Mouse (Mus musculus): ENCODE measurements around the gene Zfp472.

Zfp472 gene

DNA sequence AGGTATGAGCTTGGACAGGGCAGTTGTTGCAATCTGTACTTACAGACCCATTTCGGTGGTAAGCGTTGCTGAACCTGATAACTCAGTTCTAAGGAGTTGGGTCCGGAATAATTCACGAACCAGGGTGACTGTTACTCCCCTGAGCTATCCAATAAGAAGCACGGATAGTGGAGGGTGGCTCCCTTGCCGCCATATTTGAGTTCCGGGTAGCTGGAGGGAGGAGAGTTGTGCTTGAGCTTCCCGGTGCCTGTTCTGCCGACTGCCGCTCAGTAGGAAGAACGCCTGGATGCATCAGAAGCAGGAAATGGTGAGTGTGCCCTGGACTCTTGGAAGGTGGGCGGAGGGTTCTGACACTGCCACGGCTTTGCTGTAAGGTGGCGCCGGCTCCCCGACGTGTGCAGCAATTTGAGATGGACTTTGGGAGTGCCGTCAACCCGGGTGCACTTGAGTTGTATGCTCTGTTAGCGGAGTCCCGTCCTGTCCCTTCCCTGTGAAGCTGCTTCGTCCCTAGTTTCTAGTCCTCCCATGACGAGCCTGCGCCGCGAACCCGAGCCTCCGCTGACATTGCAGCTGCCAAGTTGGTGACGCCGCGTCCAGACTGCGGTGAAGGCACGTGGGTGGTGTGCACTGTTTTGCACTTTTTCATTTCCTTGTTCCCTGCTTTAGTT lies at the start of gene Zfp472:
Zfp472 (plus strand) TSS at position 192 of the 668 bp plus-strand sequence.
- peak; percentile 84 for DNase-seq (ENCODE audit: low spot score)

DNA sequence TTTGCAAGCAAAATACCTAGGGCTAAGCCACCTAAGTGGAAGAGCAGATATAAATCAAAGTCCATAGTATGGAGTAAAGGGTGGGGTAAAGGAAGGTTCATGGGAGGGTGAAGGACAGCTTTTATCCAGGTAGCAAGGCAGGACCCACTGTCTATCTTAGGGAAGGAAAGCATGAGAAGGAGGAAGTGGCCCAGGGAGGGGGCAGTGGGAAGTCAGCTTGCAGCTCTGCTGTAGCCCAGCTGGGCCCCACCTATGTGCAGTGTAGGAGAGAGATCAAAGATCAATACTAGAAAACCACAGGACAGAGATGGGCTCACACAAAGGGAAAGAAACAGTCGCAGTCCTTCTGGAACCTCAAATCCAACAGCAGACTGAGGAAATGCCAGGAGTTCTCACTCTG lies 49.5 kb upstream of the Zfp472 start:
- no peak for DNase-seq (ENCODE audit: low spot score)

DNA sequence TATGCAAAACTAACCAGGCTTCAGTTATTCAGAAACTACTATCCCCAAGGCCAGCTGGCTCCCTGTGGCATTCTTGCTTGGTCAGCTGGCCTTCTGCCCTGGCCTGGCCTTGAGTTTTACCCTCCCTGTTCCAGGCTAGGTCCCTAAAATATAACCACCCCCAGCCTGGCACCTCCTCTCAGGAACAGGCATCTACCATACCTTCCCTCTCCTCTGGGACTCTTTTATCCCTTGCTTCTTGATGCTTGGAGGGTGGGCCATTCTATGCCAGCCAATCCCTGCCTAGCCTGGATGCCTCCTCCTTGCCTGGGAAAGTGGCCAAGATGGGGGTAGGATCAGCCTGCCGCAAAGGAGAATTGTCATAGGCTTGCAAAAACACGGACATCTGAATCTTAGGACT lies 48.5 kb upstream of the Zfp472 start, which contains the start of gene Cyp4f14:
Cyp4f14 (minus strand) TSS at position 212 of the 400 bp plus-strand sequence.
- DNase-seq (ENCODE audit: low spot score): peak; percentile 70

DNA sequence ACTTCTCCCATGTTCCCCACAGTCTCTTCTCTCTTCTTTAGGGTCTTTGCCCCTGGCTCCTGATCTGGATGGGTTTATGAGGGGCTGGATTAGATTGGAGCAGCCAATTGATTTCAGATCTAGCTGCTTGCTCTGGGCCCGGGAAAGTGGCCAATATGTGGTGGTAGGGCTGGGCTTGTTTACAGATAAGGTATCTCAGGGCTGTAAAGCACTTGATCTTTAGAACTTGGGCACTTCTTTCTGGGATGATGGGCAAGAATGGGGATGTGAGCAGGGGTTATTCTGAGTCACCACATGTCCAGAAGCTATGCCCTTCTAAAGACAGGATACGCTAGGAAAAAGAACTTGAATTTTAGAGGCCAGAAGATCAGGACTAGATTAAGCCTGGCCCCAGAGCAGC lies 46.5 kb upstream of the Zfp472 start:
- no peak for DNase-seq (ENCODE audit: low spot score)

DNA sequence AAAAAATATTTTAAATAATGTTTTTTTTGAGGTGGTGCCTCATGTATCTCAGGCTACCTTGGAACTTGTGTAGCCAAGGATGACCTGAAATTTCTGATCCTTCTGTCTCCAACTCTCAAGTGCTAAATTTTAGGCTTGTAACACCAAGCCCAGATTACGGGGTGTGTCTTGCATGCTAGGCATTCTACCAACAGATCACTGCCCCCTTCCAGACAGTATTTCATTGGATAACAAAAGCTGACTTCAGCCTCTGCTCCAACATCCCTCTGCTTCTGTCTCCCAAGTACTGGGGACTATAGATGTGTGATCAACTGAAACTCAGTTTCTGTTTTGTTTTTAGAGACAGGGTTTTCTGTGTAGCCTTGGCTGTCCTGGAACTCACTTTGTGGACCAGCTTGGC lies 41.9 kb upstream of the Zfp472 start:
- DNase-seq (ENCODE audit: low spot score): no peak

DNA sequence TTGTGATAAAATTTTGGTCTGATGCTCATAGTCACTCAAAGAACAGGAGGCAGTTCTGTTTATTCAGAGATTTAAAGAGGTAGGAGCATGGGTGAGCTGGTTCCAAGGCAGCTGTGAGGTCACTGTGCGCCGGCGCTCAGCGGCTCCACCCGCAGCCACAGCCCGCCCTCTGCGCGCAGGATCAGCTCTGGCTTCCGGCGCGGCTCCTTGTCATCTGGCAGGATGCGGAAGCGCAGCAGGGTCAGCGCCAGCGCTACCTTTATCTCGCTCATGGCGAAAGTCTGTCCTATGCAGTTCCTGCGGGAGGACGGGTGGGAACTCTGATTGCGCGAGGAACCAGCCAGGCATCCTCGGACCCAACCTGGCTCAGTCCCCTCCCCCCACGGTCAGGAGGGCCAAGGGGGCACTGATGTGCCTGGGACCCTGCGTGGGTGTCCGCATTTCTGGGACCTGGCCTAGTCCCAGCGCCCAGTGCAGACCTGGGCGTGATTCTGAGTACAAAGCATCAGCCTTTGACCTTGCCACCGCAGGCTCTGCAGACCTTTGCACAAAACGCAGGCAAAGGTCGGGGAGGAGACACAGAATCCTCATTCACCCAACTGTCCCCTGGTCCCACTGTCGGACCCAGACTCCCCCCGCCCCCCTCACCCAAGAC lies 40.8 kb upstream of the Zfp472 start:
- DNase-seq (ENCODE audit: low spot score): peak; percentile 77

DNA sequence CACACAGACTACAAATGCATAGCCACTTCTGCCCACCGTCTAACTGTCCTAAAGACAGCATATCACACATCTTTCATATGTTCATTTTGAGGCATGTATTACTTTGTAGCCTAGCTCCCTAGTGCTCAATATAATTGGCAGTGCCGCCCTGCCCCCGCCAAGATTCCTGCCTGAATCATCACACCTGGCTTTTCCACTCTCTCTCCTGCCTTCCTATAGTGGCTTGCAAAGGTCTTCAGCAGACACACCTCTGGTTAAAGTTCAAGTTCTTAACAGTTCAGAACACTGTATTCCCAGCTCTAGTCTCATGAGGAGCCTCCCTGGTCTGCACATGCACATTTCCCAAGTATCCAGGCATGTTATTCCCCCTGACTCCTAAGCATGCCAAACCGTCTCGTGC lies 37.8 kb upstream of the Zfp472 start:
- no peak for DNase-seq (ENCODE audit: low spot score)

DNA sequence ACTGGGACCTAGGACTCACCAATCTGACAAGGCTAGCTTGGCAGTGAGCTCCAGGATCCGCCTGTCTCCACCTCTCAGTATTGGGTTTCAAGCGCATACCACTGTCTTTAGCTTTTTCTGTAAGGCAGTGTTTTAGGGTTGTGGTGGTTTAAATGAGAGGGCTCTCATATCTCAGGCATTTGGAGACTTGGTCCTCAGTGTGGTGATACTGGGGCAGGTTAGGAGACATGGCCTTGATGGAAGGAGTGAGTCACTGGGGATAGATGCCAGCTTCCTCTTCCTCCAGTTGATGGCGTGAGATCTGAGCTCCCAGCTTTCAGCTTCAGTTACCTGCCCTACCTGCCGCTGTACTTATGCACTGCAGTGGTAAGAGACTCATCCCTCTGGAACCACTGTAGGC lies 25.8 kb upstream of the Zfp472 start:
- DNase-seq (ENCODE audit: low spot score): no peak

DNA sequence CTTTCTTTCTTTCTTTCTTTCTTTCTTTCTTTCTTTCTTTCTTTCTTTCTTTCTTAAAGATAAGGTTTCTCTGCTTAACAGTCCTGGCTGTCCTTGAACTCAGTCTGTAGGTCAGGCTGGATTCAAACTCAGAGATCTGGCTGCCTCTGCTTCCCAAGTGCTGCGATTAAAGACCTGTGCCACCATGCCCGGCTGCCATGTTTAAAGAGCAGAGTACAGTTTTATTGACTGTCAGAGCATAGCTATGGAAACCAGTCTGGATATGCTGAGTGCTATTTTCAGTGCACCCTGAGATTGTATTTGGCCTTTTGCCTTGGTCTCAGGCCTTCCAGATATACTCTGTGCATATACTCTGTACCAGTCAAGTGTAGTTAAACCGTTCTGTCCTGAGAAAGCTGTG lies 22.0 kb upstream of the Zfp472 start:
- no peak for DNase-seq (ENCODE audit: low spot score)

DNA sequence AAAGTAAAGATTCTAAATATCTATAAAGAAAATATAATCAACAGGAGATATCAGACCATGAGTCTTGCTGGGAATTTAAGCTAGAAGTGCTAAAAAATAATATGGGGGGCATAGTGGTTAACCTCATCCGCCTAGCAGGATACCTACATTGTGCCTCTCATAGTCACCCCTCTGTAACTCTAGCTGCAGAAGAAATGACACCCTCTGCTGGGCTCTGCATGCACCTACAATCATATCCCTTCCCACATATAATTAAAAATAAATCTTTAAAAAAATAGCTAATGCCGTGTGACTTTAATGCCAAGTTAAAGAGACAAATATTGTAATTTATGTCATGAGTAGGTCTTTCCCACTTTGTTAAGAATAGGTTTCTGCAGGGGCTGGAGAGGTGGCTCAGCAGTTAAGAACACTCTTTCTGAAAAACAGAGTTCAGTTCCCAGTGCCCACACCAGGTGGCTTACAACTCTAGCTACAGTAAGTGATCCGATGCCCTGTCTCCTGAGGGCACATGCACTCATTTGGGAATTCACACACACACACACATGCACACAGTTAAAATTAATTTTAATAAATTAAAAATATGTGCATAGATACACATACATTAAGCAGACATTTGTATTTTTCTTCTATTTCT lies 21.1 kb upstream of the Zfp472 start:
- DNase-seq (ENCODE audit: low spot score): no peak

DNA sequence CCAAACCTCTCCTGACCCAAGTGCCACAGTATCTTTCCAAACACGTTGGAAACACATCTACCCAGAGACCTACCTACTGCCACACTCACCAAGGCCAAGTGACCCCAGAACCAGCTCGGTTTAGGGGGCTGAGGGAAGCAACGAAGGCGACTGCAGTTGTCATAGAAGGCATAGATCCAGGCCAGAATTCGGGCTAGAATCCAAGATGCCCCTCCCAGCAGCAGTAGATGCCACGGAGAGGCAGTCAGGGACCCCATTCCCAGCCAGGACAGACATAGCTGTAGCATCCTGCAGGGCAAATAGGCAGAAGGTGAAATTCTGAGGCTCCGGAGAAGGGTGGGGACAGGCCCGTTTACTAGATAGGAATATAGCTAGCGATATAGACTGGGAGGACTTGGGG lies 18.9 kb upstream of the Zfp472 start:
- no peak for DNase-seq (ENCODE audit: low spot score)

DNA sequence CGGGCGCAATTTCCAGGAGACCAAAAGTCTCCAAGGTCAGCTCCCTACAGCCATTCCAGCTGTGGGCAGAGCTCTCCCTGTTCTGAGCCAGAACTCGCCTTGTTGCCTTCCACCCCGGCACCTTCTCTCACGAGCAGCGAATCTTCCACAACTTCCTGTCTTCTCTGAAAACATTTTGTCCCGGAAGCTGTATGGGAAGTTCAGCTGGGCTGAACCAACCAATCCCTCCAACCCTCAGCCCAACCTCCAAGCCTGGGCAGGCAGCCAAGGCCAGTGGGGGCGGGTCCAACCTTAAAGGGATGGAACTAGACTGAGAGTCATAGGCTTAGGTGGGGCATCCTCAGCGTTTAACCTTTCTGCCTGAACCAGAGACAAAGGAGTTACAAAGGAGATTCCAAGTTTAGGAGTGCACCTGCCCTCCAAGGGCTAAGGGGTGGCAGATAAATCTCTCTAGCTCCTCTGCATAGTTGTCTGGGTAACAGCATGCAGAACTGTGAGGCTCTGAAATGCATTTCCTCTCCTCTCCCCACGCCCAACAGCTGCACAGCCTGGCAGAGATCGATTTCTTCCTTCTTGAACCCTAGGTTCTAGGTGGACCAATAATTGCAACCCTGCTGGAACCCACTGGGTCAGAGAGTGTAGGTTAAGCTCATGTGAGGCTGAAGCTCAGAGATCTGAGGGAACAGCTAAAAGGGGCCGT lies 18.2 kb upstream of the Zfp472 start, which contains the start of gene Cyp4f13:
Cyp4f13 (minus strand) TSS at position 188 of the 700 bp plus-strand sequence.
- DNase-seq (ENCODE audit: low spot score): peak; percentile 100

DNA sequence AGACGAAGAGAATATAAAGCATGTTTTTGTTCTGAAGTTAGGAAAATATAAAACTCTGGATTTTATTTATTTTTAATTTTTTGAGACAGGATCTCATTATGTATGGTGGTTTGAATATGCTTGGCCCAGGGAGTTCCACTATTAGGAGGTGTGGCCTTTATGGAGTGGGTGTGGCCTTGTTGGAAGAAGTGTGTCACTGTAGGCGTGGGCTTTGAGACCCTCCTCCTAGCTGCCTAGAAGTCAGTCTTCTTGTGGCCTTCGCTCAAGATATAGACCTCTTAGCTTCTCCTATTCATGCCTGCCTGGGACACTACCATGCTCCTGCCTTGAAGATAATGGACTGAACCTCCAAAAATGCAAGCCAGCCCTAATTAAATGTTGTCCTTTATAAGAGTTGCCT lies 15.5 kb upstream of the Zfp472 start:
- DNase-seq (ENCODE audit: low spot score): no peak

DNA sequence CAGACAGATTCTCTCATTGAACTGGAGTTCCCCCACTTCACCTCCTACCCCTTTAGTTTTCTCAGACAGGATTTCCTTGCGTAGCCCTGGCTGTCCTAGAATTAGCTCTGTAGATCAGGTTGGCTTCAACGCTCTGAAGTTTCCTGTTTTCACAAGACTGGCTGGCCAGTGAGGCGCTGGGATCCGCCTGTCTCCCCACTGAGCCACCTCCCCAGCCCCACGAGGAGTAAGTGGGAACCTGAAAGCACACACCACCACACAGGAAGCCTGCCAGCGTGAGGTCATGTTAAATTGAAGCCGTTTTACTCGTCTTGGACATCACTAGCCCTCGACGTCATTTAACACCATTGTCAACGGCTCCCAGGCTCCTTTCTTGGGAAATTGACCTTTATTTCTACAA lies 14.6 kb upstream of the Zfp472 start:
- no peak for DNase-seq (ENCODE audit: low spot score)

DNA sequence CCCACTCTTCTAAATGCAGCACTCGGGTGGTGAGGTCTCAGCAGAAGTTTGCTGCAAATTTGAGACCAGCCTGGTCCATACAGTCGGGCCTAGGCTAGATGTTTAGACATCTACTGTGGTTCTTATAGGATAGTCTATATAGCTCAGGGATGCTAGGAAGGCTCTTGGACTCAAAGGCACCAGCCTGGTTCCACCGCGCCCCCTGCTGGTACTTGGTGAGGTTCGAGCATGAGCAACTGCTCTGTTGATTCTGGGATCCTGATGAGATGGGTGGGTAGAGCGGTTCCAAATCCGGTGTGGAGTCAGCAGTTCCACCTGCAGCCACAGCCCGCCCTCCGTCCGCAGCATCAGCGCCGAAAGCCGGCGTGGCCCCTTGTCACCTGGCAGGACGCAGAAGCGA lies 14.2 kb upstream of the Zfp472 start:
- peak; percentile 95 for DNase-seq (ENCODE audit: low spot score)

DNA sequence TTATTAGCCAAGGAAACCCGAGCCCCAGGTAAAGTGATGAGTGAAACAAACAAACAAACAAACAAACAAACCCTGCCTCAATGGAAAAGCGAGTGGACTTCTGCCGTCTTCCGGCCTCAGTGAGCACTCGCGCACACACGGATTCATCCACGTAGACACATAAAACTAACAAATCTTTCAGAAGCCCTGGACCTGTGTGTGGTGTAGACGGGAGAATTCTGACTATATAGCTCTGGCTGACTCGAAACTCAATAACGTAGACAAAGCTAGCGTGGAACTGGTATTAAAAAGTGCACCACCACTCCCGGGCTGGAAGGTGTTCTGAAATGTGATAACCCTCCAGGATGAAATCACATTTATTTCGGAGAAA lies 376 bp upstream of the Zfp472 start:
- no peak for DNase-seq (ENCODE audit: low spot score)

DNA sequence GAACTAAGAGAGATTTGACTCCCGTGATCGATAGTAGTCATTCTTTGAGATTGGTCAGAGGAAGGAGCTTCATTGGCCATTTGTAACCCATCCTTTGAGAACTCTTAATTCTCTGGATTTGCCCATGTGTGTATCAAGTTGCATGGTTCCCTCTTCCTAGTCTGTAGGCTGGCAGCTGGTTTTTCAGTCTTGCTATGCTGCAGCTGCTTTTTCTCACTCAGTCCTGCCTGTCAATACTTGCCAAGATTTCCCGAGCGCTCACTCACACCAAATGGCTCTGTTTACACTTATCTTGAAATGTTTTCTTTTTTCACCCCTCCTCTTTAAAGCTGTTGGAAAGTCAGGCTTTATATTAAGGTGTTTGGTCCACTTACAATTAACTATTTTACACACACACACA lies 15.7 kb downstream of the Zfp472 start:
- DNase-seq (ENCODE audit: low spot score): no peak

DNA sequence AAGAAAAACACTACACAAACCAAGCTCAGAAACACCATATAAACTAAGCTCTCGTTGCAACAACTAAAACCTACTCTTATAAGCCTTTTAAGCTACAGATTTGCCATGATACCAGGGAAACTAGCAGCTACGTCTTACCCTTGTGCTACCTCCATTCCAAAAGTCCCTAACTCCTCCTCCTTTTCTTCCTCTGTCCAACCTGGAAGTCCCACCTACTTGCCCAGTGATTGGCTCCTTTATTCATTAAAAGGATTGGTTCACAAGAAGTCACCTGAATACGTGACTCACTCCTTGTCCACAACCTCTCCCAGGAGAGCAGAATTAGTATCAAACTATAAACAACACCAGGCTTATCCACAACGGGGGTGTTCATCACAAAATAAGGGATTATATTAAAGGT lies 20.7 kb downstream of the Zfp472 start:
- DNase-seq (ENCODE audit: low spot score): no peak

DNA sequence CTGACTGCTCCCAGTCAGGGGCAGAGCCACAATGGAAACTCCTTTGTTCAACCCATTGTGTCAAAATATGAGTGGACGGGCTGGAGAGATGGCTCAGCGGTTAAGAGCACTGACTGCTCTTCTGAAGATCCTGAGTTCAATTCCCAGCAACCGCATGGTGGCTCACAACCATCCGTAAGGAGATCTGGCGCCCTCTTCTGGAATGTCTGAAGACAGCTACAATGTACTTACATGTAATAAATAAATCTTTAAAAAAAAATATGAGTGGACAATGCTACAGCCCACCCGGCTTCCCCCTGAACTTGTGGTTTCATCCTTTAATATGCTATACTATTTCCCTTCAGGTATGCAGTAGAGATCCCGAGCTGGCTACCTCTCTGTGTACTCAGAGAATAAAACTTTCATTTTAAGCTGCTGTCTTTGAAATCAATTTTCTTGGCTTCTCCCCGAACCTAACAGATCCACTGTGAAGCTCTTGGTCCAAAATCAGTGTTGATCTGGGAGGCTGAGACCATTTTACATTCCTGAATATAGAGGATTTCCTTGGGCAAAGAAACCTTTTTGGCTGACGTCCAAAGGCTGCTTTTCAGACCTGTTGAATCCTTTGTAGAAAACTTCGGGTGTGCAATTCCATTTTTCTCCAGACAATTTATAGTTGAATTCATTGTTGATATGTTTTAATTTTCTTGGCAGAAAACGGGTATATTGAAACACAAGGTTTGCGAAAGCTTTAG lies 26.5 kb downstream of the Zfp472 start:
- peak; percentile 43 for DNase-seq (ENCODE audit: low spot score)

DNA sequence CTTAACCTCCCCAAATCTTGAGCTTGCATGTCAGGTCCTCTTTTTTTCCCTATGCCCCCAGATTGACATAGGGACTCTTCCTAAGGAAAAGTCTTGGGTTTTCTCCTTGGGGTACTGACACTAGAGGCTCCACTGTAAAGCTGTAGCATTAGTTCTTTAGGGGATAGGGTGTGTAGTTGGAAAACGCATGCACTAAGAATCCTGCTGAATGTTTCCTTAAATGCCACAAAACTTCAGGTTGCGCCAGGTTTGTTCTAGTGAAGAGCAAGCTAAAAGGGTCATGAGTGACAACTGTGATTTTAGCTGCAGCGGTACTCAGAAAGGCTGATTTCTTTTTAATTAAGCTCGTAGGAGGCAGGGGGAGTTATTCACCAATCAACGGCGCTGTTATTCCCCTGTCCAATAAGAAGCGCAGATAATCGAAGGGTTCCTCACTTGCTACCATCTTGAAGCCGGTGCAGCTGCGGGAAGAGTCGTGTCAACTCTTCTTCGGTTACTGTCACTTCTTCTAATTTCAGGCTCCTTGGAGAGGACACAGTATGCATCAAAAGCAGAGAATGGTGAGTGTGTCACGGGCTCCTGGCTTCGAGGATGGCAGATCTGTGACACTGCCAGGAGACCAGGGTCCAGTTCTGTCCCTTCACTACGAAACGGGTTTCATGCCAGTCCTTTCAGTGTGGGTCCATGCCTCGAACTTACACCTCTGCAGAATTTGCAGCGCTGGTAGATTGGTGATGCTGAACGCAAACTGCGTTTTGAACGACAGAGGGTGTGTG lies 27.3 kb downstream of the Zfp472 start, which contains the start of gene Zfp952:
Zfp952 (plus strand) TSS at position 431 of the 776 bp plus-strand sequence.
- peak; percentile 81 for DNase-seq (ENCODE audit: low spot score)

DNA sequence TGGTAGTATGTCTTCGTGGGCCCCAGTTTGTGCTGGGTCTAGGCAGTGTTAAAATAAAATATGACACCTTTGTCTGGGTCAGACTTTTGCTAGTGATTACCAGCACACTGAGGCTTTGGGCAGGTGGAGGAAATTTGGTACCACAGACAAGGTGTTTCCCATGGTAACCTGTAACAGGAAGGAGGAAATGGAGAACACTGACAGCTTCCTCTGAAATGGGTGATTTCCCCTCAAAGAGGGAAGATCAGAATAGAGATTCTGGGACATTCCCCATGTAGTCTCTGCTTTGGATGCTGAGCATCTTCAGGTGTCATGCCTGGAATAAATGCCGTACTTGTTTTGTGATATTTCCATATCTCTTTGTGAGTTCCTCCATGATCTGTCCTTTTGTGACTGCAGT lies 32.9 kb downstream of the Zfp472 start:
- DNase-seq (ENCODE audit: low spot score): no peak
